Mouse (Mus musculus) ES-E14 (cell line): ENCODE data around the gene Phlda1.

Source experiments
- CHD2 ChIP-seq: IDR thresholded peaks from 2 replicates; pipeline ENCODE4 v1.6.1; 2014; ENCODE audit warnings: mild to moderate bottlenecking, low read depth, low read length, inconsistent platforms
- HCFC1 ChIP-seq: IDR thresholded peaks from 2 replicates; pipeline ENCODE4 v1.6.1; 2012; ENCODE audit warnings: low read length, inconsistent platforms, borderline replicate concordance; ENCODE audit not compliant: insufficient read depth
- MAFK ChIP-seq: IDR thresholded peaks from 2 replicates; pipeline ENCODE4 v1.6.1; 2014; ENCODE audit warnings: mild to moderate bottlenecking, low read depth, low read length, inconsistent platforms; ENCODE audit not compliant: insufficient read depth

DNA sequence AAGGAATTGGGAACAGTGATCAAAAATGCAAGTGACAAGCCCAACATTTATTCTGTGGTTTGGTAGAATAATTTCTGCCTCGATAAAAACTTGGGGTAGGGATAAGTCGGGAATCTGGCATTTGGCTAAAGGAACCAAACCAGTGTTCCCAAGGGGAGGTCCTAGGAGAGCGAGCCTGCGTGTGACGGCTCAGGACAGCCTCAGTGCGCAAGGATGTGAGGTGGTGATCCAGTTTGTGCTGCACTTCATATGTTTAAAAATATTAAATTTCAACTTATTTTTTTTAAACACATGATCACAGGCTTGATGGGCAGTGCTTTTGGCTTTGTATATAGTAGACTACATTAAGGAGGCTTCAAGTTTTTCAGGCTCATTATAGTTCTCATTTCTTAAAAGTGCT lies 6.2 kb upstream of the Phlda1 start:
- no peak for TF ChIP-seq MAFK
- TF ChIP-seq HCFC1 = no peak
- no peak for TF ChIP-seq CHD2
